Mouse (Mus musculus) right cerebral cortex, postnatal 14 days (tissue): ENCODE measurements around the gene Ahsg.

Experiments
- DNase-seq: peaks from one replicate; pipeline ENCODE4 v3.0.0; 2022

The Ahsg gene

GRCm38 (mm10) chr16:22888835-22889234, 2.2 kb upstream of the Ahsg start:
- DNase-seq, result no peak

GRCm38 (mm10) chr16:22889716-22890115, 1.4 kb upstream of the Ahsg start:
- no peak for DNase-seq

DNA sequence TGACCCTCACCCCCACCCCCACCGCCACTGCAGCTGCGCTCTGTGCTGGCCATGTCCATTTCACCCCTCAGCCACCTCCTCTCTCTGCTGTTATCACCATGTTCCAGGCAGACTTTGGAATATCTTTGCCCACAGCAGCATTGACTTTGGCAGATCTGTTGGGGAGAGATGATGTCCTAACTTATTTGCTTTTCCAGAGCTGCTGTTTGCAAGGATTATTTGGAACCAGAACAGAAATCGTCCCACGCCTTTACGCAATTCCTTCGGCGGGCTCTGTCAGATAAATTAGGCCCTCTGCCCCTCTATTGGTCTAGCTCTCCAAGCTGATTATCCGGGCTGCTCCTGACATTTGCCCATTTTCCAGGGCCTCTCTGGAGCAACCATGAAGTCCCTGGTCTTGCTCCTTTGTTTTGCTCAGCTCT, 667 bp downstream of the Ahsg start:
- no peak for DNase-seq

DNA sequence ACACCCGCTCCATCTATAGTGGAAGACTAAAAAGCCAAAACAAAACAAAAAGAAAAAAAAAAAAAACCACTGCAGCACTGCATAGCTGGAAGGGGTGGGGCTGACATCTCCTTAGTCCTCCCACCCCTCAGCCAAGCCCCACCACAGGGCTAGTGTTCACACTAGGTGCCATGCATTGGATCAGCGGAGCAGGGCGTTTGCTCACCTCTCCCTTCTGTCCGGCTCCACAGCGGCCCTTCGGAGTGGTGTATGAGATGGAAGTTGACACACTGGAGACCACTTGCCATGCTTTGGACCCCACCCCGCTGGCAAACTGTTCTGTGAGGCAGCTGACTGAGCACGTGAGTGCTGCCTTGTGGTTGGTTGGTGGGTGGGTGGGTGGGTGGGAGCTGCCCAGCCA, 3.0 kb downstream of the Ahsg start:
- no peak for DNase-seq

GRCm38 (mm10) chr16:22896618-22897017, 5.5 kb downstream of the Ahsg start:
- no peak for DNase-seq

- DNase-seq, result no peak
Observed at GRCm38 (mm10) chr16:22899346-22899745, 8.3 kb downstream of the Ahsg start.

GRCm38 (mm10) chr16:22899866-22900570, 8.9 kb downstream of the Ahsg start:
- DNase-seq, result no peak

GRCm38 (mm10) chr16:22901326-22901725, 10.2 kb downstream of the Ahsg start:
- DNase-seq, result no peak

GRCm38 (mm10) chr16:22909290-22909689, 18.2 kb downstream of the Ahsg start:
- DNase-seq, result no peak

- no peak for DNase-seq
Observed at GRCm38 (mm10) chr16:22911986-22912385, 20.9 kb downstream of the Ahsg start.

DNA sequence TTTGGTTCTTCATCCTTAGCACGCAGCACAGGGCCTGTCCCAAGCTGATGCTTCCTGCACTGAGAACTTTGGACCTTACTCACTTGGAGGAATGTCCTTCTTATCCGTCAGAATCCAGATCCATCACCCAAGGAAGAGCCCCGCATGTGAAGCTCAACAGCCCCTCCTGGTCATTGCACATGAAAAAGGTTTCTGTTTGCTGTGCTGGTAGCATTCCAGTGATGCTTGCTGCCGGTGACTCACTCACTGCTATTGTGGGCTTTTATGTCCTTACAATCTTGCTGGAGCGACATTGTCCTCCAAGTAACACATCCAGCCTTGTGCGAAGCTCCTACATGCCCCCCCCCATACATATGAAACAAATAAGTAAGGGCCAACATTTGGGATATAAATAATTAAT, 21.8 kb downstream of the Ahsg start:
- no peak for DNase-seq

GRCm38 (mm10) chr16:22914276-22914675, 23.2 kb downstream of the Ahsg start:
- no peak for DNase-seq

GRCm38 (mm10) chr16:22918034-22918433, 27.0 kb downstream of the Ahsg start, which contains the start of gene Fetub:
TSS of gene Fetub (plus strand) at chr16:22918334.
- no peak for DNase-seq

DNA sequence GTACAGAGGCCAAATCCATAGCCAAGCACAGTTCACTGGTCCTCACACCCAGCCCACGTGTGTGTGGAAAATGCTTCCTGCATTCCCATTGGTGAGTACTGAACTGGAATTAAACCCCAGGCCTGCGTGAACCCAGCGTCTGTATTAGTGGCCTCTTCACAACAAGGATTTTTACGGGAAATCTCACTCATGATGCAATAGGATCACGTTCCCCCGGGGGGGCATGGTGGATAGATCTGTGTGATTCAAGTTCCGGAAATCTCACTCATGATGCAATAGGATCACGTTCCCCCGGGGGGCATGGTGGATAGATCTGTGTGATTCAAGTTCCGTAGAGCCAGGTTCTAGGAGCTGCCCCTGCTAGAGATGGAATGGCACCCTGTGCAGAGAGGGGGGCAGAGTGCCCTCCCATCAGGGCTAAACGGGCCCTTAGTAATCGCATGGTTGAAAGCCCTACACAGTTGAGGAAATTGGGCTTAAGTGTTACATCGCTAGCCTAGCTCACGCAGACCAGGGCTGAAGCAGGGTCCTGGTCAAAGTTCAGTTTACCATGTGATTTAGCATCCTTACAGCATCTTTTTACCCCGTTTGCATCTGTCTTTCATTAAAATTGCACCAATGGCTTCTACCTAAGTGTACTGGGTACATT, 27.7 kb downstream of the Ahsg start:
- DNase-seq, result no peak

GRCm38 (mm10) chr16:22919971-22920854, 29.1 kb downstream of the Ahsg start:
- DNase-seq, result no peak

- no peak for DNase-seq
Observed at GRCm38 (mm10) chr16:22921761-22922160, 30.7 kb downstream of the Ahsg start.

DNA sequence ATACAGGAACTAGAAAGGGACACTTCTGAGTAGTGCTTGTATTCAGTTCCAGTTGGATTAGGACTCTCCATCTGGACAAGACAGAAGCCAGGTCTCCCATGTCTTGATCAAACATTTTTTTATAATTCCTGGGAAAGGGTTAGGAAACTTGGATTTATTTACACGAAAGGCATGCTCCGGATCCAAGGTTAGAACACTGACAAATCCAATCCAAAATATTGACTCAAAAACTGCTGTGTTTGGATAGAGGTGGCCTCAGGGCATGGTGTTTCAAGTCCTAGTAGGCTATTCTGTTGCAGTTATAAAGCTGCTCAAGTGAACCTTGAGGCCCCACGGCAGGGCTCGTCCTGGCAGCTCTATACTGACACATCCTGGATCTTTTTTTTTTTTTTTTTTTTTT, 31.4 kb downstream of the Ahsg start:
- no peak for DNase-seq

DNA sequence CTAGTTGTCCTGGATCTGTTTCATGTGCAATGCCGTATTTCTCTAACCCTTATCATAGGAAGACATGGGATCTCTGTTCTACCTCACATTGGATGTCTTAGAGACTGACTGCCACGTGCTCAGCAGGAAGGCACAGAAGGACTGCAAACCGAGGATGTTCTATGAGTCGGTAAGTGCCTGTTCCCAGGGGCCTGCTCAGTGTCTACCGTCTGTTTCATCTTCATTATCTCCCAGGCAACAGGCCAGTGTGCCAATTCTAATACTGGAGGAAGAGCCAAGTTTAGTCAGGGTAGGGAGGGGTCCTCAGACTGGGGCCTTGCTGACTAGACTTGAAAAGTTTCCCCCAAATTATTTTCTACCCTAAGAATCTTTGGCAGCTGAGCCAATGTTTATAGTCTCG, 38.5 kb downstream of the Ahsg start:
- no peak for DNase-seq

DNA sequence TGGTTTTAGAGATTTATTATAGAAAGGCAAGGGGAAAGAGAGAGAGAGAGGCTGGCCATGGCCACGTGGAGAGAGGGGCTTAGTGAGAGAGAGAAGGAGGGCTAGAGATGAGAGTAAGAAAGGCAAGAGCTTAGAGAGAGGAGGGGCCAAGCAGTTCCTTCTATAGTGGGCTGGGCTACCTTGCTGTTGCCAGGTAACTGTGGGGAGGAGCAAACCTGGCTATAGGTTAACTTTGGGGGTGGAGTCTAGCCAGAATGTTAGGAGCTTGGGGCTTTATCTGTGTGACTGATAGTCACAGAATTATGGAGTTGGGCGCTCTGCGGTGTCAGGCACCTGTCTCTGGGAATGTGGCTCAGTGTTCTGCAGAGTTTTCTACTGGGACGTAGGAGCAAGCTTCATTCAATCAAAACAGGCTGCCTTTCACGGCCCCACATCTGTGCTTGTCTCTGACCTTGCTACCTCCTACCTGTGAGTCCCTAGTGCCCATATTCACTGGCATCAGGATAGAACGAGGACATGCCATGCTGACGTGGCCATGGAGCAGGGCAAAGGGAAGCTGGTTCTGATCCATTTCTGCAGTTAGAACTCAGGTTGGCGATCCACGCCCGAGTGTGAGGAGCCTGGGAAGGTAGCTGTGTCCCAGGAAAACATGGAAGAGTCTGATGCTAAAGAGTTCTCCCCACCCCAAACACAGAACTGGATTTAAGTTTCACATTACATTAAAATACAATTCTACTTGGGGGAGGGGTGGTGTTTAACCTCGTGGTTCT, 40.5 kb downstream of the Ahsg start:
- DNase-seq, result no peak

- DNase-seq, result no peak
Observed at GRCm38 (mm10) chr16:22937631-22938030, 46.6 kb downstream of the Ahsg start.

DNA sequence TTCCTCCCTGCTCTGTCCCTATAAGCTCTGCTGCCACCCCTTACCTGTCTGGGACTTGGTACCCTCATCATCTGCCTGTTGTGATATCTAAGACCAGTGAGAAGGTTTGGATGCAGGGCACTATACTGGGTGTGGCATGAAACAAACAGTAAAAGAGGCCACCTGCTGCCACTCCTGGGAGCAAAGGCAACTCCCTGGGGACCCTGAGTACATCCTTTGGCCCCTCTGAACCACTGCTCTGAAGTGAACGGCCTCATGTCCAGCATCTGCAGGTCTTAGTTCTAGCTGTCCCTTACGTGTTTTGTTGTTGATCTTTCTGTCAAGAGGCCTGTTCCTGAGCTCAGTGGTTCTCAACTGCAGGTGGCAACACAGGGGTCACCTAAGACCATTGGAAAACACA, 47.5 kb downstream of the Ahsg start:
- no peak for DNase-seq

DNA sequence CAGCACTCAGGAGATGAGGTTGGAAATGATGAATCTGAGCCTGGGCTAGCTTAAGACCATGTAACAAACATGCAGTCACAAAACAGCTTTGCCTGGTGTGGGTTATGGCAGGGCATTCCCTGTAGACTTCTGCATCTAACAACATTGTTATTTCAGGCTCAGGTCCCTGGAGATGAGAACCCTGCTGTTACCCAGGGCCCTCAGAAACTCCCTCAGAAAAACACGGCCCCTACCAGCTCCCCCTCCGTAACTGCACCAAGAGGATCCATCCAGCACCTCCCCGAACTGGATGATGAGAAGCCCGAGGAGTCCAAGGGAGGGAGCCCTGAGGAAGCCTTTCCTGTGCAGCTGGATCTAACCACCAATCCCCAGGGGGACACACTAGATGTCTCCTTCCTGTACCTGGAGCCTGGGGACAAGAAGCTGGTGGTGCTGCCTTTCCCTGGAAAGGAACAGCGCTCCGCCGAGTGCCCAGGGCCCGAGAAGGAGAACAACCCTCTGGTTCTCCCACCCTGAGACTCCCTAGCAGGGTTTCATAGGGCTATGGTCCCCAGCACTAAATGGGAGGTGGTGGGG, 48.1 kb downstream of the Ahsg start:
- DNase-seq, result no peak
